Mouse (Mus musculus) MEL (cell line): ENCODE results near the gene Unc119. TPM values are rescaled to one million over a fixed set of nuclear protein-coding genes. Genes with fewer than 3 reads are reported as not detected.

Experiments used
- DNase-seq: peaks from one replicate; pipeline ENCODE4 v3.0.0; 2011; ENCODE audit warnings: low read depth, low spot score
- H3K27ac ChIP-seq: 2 replicates; pipeline ENCODE4 v1.5.1; 2012; ENCODE audit warnings: low read depth, mild to moderate bottlenecking, control low read depth, low read length, moderate library complexity; ENCODE audit not compliant: control insufficient read depth
- H3K27me3 ChIP-seq, 2 experiments: fragments of 150-350 bp in 1 of 2; sonication (generic) in 1 of 2; 2 replicates each; pipeline ENCODE4 v1.6.1; 2012; ENCODE audit warnings: low read length in 2 of 2, mild to moderate bottlenecking in 2 of 2, improper control_type of control experiment in 1 of 2, moderate library complexity in 1 of 2; ENCODE audit not compliant: insufficient read depth in 2 of 2, control insufficient read depth in 1 of 2
- H3K36me3 ChIP-seq, 2 experiments: 2 replicates each; pipeline ENCODE4 v1.6.1; 2012 to 2014; ENCODE audit warnings: low read length in 2 of 2, improper control_type of control experiment in 1 of 2, inconsistent platforms in 1 of 2, mild to moderate bottlenecking in 1 of 2; ENCODE audit not compliant: insufficient read depth in 2 of 2, control insufficient read depth in 1 of 2
- H3K4me1 ChIP-seq, 2 experiments: fragments of 150-350 bp in 1 of 2; sonication (generic) in 1 of 2; 2 replicates each; pipeline ENCODE4 v1.6.1; 2012; ENCODE audit warnings: low read length in 2 of 2, improper control_type of control experiment in 1 of 2, mild to moderate bottlenecking in 1 of 2; ENCODE audit not compliant: insufficient read depth in 2 of 2, control insufficient read depth in 1 of 2
- H3K4me3 ChIP-seq, 2 experiments: fragments of 150-350 bp in 1 of 2; sonication (generic) in 1 of 2; 2 replicates each; pipeline ENCODE4 v1.5.1; 2012; ENCODE audit warnings: low read depth in 2 of 2, low read length in 2 of 2, mild to moderate bottlenecking in 2 of 2, moderate library complexity in 2 of 2, control low read depth in 1 of 2, improper control_type of control experiment in 1 of 2; ENCODE audit not compliant: control insufficient read depth in 1 of 2, insufficient read depth in 1 of 2
- H3K79me2 ChIP-seq: 2 replicates; pipeline ENCODE4 v1.6.1; 2012; ENCODE audit warnings: mild to moderate bottlenecking, low read length, moderate library complexity; ENCODE audit not compliant: control insufficient read depth, poor library complexity, insufficient read depth
- H3K9ac ChIP-seq: 2 replicates; pipeline ENCODE4 v1.6.1; 2012; ENCODE audit warnings: low read depth, mild to moderate bottlenecking, control low read depth, low read length, moderate library complexity; ENCODE audit not compliant: control insufficient read depth, poor library complexity, severe bottlenecking
- H3K9me3 ChIP-seq: fragments of 150-350 bp; sonication (generic); replicated peaks from 2 replicates; pipeline ENCODE4 v1.6.1; 2012; ENCODE audit warnings: mild to moderate bottlenecking, low read length, improper control_type of control experiment, moderate library complexity; ENCODE audit not compliant: insufficient read depth
- BHLHE40 ChIP-seq: IDR thresholded peaks from 2 replicates; pipeline ENCODE4 v1.6.1; 2012; ENCODE audit warnings: low read depth, mild to moderate bottlenecking, inconsistent platforms, low read length, improper control_type of control experiment, borderline replicate concordance
- E2F4 ChIP-seq: IDR thresholded peaks from 2 replicates; pipeline ENCODE4 v1.6.1; 2011; ENCODE audit warnings: low read depth, low read length, improper control_type of control experiment, borderline replicate concordance
- ELF1 ChIP-seq: IDR thresholded peaks from 2 replicates; pipeline ENCODE4 v1.6.1; 2014; ENCODE audit warnings: low read depth, mild to moderate bottlenecking, inconsistent platforms, low read length, improper control_type of control experiment, moderate library complexity
- ETS1 ChIP-seq: IDR thresholded peaks from 2 replicates; pipeline ENCODE4 v1.6.1; 2012; ENCODE audit warnings: low read depth, mild to moderate bottlenecking, inconsistent platforms, low read length, improper control_type of control experiment, moderate library complexity
- HCFC1 ChIP-seq: IDR thresholded peaks from 2 replicates; pipeline ENCODE4 v1.6.1; 2012; ENCODE audit warnings: low read depth, mild to moderate bottlenecking, inconsistent platforms, low read length, improper control_type of control experiment, moderate library complexity
- KAT2A ChIP-seq: conservative IDR thresholded peaks from 2 replicates; pipeline ENCODE4 v1.6.1; 2012; ENCODE audit warnings: low read depth, low read length, improper control_type of control experiment, inconsistent platforms
- MAZ ChIP-seq: IDR thresholded peaks from 2 replicates; pipeline ENCODE4 v1.6.1; 2012; ENCODE audit warnings: low read depth, mild to moderate bottlenecking, inconsistent platforms, low read length, improper control_type of control experiment
- MEF2A ChIP-seq: IDR thresholded peaks from 2 replicates; pipeline ENCODE4 v1.6.1; 2014; ENCODE audit warnings: low read depth, mild to moderate bottlenecking, inconsistent platforms, low read length, improper control_type of control experiment; ENCODE audit not compliant: poor library complexity, insufficient replicate concordance, severe bottlenecking; ENCODE audit errors: extremely low read depth
- NRF1 ChIP-seq: IDR thresholded peaks from 2 replicates; pipeline ENCODE4 v1.6.1; 2014; ENCODE audit warnings: low read depth, mild to moderate bottlenecking, inconsistent platforms, low read length, improper control_type of control experiment, moderate library complexity; ENCODE audit not compliant: poor library complexity, insufficient read depth, severe bottlenecking
- POLR2A ChIP-seq, 2 experiments: IDR thresholded peaks; 2 replicates each; pipeline ENCODE4 v1.6.1; 2011 to 2012; ENCODE audit warnings: low read length in 2 of 2, mild to moderate bottlenecking in 2 of 2, control low read depth in 1 of 2, improper control_type of control experiment in 1 of 2, low read depth in 1 of 2, moderate library complexity in 1 of 2; ENCODE audit not compliant: control insufficient read depth in 1 of 2, insufficient read depth in 1 of 2, poor library complexity in 1 of 2
- POLR2AphosphoS5 ChIP-seq: IDR thresholded peaks from 2 replicates; pipeline ENCODE4 v1.6.1; 2012; ENCODE audit warnings: low read depth, borderline replicate concordance, mild to moderate bottlenecking, inconsistent platforms, low read length, moderate library complexity, mixed read lengths
- RAD21 ChIP-seq: IDR thresholded peaks from 2 replicates; pipeline ENCODE4 v1.6.1; 2011; ENCODE audit warnings: mild to moderate bottlenecking, low read depth, low read length, improper control_type of control experiment
- RCOR1 ChIP-seq: IDR thresholded peaks from 2 replicates; pipeline ENCODE4 v1.6.1; 2012; ENCODE audit warnings: low read depth, mild to moderate bottlenecking, inconsistent platforms, low read length, improper control_type of control experiment
- SMC3 ChIP-seq: IDR thresholded peaks from 2 replicates; pipeline ENCODE4 v1.6.1; 2011; ENCODE audit warnings: low read depth, low read length, improper control_type of control experiment
- TAL1 ChIP-seq: IDR thresholded peaks from 2 replicates; pipeline ENCODE4 v1.6.1; 2012; ENCODE audit warnings: mild to moderate bottlenecking, inconsistent platforms, low read length, moderate library complexity, mixed read lengths
- USF2 ChIP-seq, 2 experiments: IDR thresholded peaks; 2 replicates each; pipeline ENCODE4 v1.6.1; 2011 to 2012; ENCODE audit warnings: improper control_type of control experiment in 2 of 2, low read length in 2 of 2, borderline replicate concordance in 1 of 2, inconsistent platforms in 1 of 2, low read depth in 1 of 2, mild to moderate bottlenecking in 1 of 2; ENCODE audit not compliant: insufficient read depth in 1 of 2
- ZKSCAN1 ChIP-seq: IDR thresholded peaks from 2 replicates; pipeline ENCODE4 v1.6.1; 2012; ENCODE audit warnings: low read depth, mild to moderate bottlenecking, inconsistent platforms, low read length, improper control_type of control experiment, moderate library complexity
- ZMIZ1 ChIP-seq: IDR thresholded peaks from 2 replicates; pipeline ENCODE4 v1.6.1; 2012; ENCODE audit warnings: low read depth, mild to moderate bottlenecking, inconsistent platforms, low read length, improper control_type of control experiment, moderate library complexity
- polyA plus RNA-seq, 2 experiments: library from polyadenylated mRNA; stranded (reverse) in 1 of 2; unstranded in 1 of 2; fragments of >175 nt in 1 of 2; fragments of >200 nt in 1 of 2; gene quantifications; 2 replicates each; pipeline versions ENCODE4 v1.2.1 to v1.2.4; 2012; ENCODE audit warnings: low replicate concordance in 2 of 2, low read depth in 1 of 2; ENCODE audit not compliant: insufficient read length in 2 of 2, insufficient read depth in 1 of 2, missing spikeins in 1 of 2
- total RNA-seq: library from RNA; depleted of rRNA; stranded (reverse); fragments of 300-350 nt; gene quantifications from 2 replicates; pipeline ENCODE4 v1.2.3, GENCODE M21; 2012

Gene Unc119
- total and polyA plus RNA-seq, 3 experiments = 61.7 to 140 TPM; not detected in 1

DNA sequence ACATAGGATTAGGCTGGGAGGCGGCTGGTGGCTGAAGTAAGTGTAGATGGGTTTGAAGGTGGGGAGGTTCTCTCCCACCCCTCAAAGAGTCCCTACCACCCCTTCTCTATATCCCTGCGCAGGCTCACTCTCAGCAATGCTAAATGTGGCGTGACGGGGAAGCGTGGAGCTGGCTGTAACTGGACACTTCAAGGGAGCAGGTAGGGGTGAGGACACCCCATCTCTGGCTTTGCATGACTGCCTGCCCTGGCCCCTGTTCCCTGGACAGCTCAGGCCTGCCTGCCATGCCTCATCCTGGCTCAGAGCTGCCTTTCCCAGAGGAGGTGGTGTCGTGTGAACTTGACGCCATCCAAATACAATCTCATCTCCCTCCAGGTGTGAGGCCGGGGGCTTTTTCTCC lies 30.9 kb downstream of the Unc119 start:
- H3K36me3 ChIP-seq = no peaks in the 10 kb centered on the region
- H3K4me3 ChIP-seq = no peak overlapping the region
- DNase-seq = no peak
- no peak for TF ChIP-seq POLR2A (IDR thresholded peaks at IDR 0.05; ENCODE audit: control insufficient read depth in 1 of 2, insufficient read depth in 1 of 2, low read depth in 1 of 2, low read length in 2 of 2, poor library complexity in 1 of 2)
- TF ChIP-seq ETS1 = no peak
- TF ChIP-seq ZKSCAN1 = no peak
- no peak for TF ChIP-seq ELF1
- TF ChIP-seq, all 39 proteins: peak for 0
- H3K79me2 ChIP-seq = no peaks in the 10 kb centered on the region
- H3K9me3 ChIP-seq = no peaks in the 10 kb centered on the region
- H3K9ac ChIP-seq = no peak overlapping the region
- peaks cover 37 to 38% of the 10 kb centered on the region in 2 experiments for H3K27me3 ChIP-seq
- no peaks in the 10 kb centered on the region for H3K4me1 ChIP-seq
- no peak overlapping the region for H3K27ac ChIP-seq

DNA sequence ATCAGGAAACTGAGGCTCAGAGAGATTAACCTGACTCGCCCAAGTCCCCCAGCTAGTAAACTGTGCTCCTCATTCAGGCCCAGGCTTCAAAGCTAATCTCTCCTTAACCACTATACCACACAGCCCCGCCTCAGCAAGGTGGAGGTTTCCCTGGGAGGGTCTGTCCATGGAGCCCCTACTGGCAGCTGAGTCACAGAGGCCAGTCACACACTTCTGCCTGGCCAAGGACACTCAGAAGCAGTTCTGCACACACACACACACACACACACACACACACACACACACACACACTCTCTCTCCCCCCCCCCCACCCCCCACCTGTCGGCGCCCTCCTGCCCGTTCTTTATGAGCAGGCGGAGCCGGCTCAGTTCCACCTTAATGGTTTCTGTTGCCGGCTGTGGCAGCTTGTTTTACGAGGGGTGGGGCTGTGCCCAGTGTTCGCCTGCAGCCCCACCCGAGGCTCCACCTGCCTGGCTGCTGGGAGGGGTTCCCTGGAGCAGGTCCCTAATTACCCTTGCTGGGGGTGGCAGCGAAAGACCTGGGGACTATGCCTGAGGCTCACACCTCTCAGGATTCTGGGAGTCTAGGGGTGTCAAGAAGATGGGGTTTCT lies 34.4 kb downstream of the Unc119 start:
- Histone ChIP-seq H3K9me3 (no peaks in the 10 kb centered on the region), H3K36me3 (no peaks in the 10 kb centered on the region), H3K79me2 (no peaks in the 10 kb centered on the region)
- TF ChIP-seq KAT2A (no peak), POLR2AphosphoS5 (no peak), MAZ (no peak), NRF1 (no peak), E2F4 (no peak), USF2 (IDR thresholded peaks at IDR 0.05; ENCODE audit: borderline replicate concordance in 1 of 2, insufficient read depth in 1 of 2, low read depth in 1 of 2, low read length in 2 of 2) (no peak), MEF2A (no peak), ETS1 (no peak), HCFC1 (no peak), RAD21 (no peak)
- TF ChIP-seq, all 39 proteins: peak for 0
- Histone ChIP-seq H3K27ac (no peak overlapping the region), H3K9ac (no peak overlapping the region), H3K4me3 (no peak overlapping the region), H3K4me1 (no peaks in the 10 kb centered on the region), H3K27me3 (peaks cover 36 to 38% of the 10 kb centered on the region in 2 experiments)
- no peak for DNase-seq

DNA sequence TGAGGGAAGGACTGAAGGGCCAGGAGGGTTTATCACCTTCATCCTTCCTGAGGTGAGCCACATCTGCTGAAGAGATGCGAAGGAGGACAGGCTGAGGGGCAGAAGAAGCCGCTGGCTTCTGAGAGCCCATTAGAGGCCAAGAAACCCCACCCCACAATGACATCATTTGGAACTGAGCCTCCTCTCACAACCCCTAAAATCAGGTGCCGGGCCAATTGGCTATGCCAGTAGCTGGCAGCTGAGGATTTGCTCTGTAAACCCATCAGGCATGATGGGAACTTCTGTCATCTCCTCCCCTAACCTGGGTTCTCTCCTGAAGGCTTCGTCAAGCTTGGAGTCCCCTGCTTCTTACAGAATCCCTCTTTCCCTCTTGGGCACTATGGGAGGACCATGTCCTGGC lies 37.1 kb downstream of the Unc119 start:
- H3K27me3 ChIP-seq = peaks cover 33 to 38% of the 10 kb centered on the region in 2 experiments
- no peak for TF ChIP-seq RCOR1
- TF ChIP-seq HCFC1 = no peak
- TF ChIP-seq ELF1 = no peak
- no peak for TF ChIP-seq ZMIZ1
- no peak for TF ChIP-seq TAL1
- TF ChIP-seq SMC3 = no peak
- no peak for TF ChIP-seq BHLHE40
- TF ChIP-seq, all 39 proteins: peak for 0
- Histone ChIP-seq H3K9ac (no peak overlapping the region), H3K4me3 (no peak overlapping the region), H3K4me1 (no peaks in the 10 kb centered on the region), H3K79me2 (no peaks in the 10 kb centered on the region), H3K27ac (no peak overlapping the region), H3K36me3 (no peaks in the 10 kb centered on the region), H3K9me3 (no peaks in the 10 kb centered on the region)
- DNase-seq = no peak
